Mouse (Mus musculus): Measurements from ENCODE around the gene Dhx30.

DNA sequence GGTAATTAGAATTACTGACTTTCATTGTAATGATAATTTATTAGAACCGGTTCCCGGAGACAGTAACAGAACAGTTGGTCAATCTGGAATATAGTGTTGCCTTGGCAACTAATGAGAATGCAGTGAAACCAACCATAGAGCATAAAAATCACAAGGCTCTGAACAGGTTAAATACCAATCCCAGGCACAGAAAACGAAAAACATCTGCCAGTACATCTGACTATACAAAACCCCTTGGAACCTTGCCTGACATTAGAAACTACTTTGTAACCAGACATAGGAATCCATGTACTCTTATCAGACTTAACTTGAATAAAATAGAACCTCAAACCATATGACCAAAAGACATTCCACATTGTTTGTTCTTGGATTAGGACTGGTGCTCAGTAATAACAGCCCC lies 69.8 kb downstream of the Dhx30 start:
- no peak for TF ChIP-seq EP300 (optimal IDR thresholded peaks at IDR 0.05)
- no peak for TF ChIP-seq CTCF (IDR thresholded peaks at IDR 0.05; ENCODE audit: low read depth)
